Mouse (Mus musculus) cerebellum, adult 2 months (tissue): ENCODE results near the gene Cep104. TPM values are rescaled to one million over a fixed set of nuclear protein-coding genes. Genes with fewer than 3 reads are reported as not detected.

Source experiments
- DNase-seq, 2 experiments: peaks; one replicate each; pipeline ENCODE4 v3.0.0; 2021
- H3K27ac ChIP-seq: fragments of 200-500 bp; 2 replicates; pipeline ENCODE4 v1.5.1; 2012; ENCODE audit warnings: low read length, control low read depth, inconsistent platforms; ENCODE audit not compliant: insufficient read depth
- H3K27me3 ChIP-seq: fragments of 200-500 bp; 2 replicates; pipeline ENCODE4 v1.6.1; 2012; ENCODE audit warnings: inconsistent platforms, mild to moderate bottlenecking, low read length, moderate library complexity; ENCODE audit not compliant: control insufficient read depth, insufficient read depth
- H3K4me1 ChIP-seq: fragments of 200-500 bp; 2 replicates; pipeline ENCODE4 v1.6.1; 2011; ENCODE audit warnings: low read length; ENCODE audit not compliant: control insufficient read depth, insufficient read depth
- H3K4me3 ChIP-seq: fragments of 200-500 bp; replicated peaks from 2 replicates; pipeline ENCODE3; 2011; ENCODE audit warnings: mild to moderate bottlenecking, low read depth, low read length, control low read depth; ENCODE audit not compliant: insufficient read depth
- CTCF ChIP-seq: fragments of 200-500 bp; IDR thresholded peaks from 2 replicates; pipeline ENCODE4 v1.5.1; 2011; ENCODE audit warnings: low read depth, mild to moderate bottlenecking, control low read depth, low read length, moderate library complexity, borderline replicate concordance; ENCODE audit not compliant: insufficient read depth
- POLR2A ChIP-seq: fragments of 200-500 bp; IDR thresholded peaks from 2 replicates; pipeline ENCODE4 v1.6.1; 2011; ENCODE audit warnings: low read length, control low read depth, borderline replicate concordance; ENCODE audit not compliant: insufficient read depth
- WGBS: fragments of 180-500 bp; shearing (Covaris S2); methylation state at CpG from one replicate; pipeline ENCODE4 v1.1.7; 2018; 5-methylcytosine and 5-hydroxymethylcytosine counted together
- polyA plus RNA-seq: library from polyadenylated mRNA; depleted of rRNA; stranded (reverse); fragments of >200 nt; gene quantifications from 2 replicates; pipeline ENCODE4 v1.2.3, GENCODE M21; 2012

The Cep104 gene
- polyA plus RNA-seq, 1 experiment = 23.9 TPM

DNA sequence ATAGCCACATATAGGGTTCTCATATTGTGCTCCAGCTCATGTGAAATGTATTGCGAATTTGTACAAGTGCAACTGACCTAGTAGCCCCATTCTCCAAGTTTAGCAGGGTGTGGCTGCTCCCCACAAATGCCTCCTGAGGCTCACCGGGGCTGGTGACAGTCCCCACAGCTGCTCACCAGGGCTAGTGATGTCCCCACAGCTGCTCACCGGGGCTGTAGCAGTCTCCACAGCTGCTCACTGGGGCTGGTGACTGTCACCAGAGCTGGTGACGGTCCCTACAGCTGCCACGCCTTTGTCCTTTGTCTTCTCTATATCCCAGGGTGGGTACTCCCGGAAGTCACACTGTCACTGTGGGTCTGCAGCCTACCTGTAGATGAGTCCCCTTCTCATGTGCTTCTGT is 31.3 kb downstream of the Cep104 start:
- no peak overlapping the region for H3K27ac ChIP-seq
- TF ChIP-seq POLR2A = no peak
- no peak for TF ChIP-seq CTCF
- H3K27me3 ChIP-seq = no peaks in the 10 kb centered on the region
- H3K4me1 ChIP-seq = no peaks in the 10 kb centered on the region
- DNase-seq = no peak
- H3K4me3 ChIP-seq = no peak overlapping the region
- 89% methylated on average over 6 of the region's 6 CpGs for WGBS

GRCm38 (mm10) chr4:154007759-154008158 is 32.8 kb downstream of the Cep104 start:
- Histone ChIP-seq H3K27me3 (no peaks in the 10 kb centered on the region), H3K4me1 (peaks cover 1% of the 10 kb centered on the region), H3K4me3 (no peak overlapping the region), H3K27ac (no peak overlapping the region)
- 70% methylated on average over 4 of the region's 4 CpGs for WGBS
- TF ChIP-seq POLR2A (no peak), CTCF (no peak)
- DNase-seq = no peak

- no peak for DNase-seq
- peaks cover 24% of the 10 kb centered on the region for H3K4me1 ChIP-seq
- WGBS = 26% methylated on average over 13 of the region's 13 CpGs
- H3K27me3 ChIP-seq = no peaks in the 10 kb centered on the region
- TF ChIP-seq CTCF (no peak), POLR2A (no peak)
- peak overlapping the region; percentile 60 for H3K4me3 ChIP-seq
- peak overlapping the region; percentile 5 for H3K27ac ChIP-seq
Measured at GRCm38 (mm10) chr4:154010907-154011645, 36.1 kb downstream of the Cep104 start.

GRCm38 (mm10) chr4:154011646-154012089 is 36.7 kb downstream of the Cep104 start, which contains the start of gene Lrrc47:
Gene Lrrc47, plus strand, starts transcription at chr4:154011731.
- peak within 1 kb of the TSS; percentile 60 for H3K4me3 ChIP-seq
- TF ChIP-seq POLR2A (peak; percentile 76), CTCF (no peak)
- H3K27me3 ChIP-seq = no peaks in the 10 kb centered on the region
- peaks cover 24% of the 10 kb centered on the region for H3K4me1 ChIP-seq
- H3K27ac ChIP-seq = peak within 1 kb of the TSS; percentile 5
- WGBS = 2% methylated on average over 56 of the region's 59 CpGs
- peak; percentile 88 to 91 for DNase-seq

DNA sequence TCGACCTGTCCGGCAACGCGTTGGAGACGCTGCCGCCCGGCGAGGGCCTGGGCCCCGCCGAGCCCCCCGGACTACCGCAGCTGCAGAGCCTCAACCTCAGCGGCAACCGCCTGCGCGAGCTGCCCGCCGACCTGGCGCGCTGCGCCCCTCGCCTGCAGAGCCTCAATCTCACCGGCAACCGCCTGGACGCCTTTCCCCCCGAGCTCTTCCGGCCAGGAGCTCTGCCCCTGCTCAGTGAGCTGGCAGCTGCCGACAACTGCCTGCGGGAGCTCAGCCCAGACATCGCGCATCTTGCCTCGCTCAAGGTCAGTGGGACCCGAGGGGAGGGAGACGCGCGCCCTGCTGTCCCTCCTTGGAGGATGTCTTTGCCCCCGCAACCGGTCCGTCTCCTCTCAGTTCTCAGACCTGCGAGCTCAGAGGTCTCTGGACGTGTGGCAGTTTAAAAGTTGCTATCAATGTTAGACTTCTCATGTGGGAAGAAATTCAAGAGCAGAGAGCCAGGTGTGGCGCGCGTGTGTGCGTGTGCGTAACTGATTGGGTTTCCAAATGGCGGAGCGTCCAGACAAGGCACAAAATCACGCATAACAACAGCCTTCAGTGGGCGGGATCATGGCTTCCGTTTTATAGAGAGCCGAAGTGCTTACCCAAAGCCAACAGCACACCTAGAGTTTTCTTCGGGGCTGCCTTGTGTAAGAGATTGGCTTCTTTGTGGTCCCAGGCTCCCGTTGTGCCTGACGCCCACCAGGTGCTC is 37.3 kb downstream of the Cep104 start:
- WGBS = under 1% methylated on average over 52 of the region's 55 CpGs
- Histone ChIP-seq H3K4me1 (peaks cover 24% of the 10 kb centered on the region), H3K27ac (no peak overlapping the region), H3K4me3 (peak overlapping the region; percentile 60), H3K27me3 (no peaks in the 10 kb centered on the region)
- TF ChIP-seq POLR2A (no peak), CTCF (no peak)
- no peak for DNase-seq

DNA sequence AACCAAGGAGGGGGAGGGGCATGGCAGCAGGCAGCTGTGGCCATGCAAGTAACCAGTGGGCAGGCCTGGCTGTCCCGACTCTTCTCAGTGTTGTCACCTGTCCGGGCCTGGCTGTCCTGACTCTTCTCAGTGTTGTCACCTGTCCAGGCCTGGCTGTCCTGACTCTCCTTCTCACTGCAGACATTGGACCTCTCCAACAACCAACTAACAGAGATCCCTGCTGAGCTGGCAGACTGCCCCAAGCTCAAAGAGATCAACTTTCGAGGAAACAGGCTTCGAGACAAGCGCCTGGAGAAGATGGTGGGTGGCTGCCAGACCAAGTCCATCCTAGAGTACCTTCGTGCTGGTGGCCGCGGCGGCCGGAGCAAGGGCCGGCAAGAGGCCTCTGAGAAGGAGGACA is 40.5 kb downstream of the Cep104 start:
- DNase-seq = peak in 1 of 2 experiments; percentile 32
- H3K27me3 ChIP-seq = no peaks in the 10 kb centered on the region
- H3K4me3 ChIP-seq = no peak overlapping the region
- H3K27ac ChIP-seq = no peak overlapping the region
- peaks cover 24% of the 10 kb centered on the region for H3K4me1 ChIP-seq
- TF ChIP-seq CTCF (no peak), POLR2A (no peak)
- WGBS = 43% methylated on average over 11 of the region's 11 CpGs

DNA sequence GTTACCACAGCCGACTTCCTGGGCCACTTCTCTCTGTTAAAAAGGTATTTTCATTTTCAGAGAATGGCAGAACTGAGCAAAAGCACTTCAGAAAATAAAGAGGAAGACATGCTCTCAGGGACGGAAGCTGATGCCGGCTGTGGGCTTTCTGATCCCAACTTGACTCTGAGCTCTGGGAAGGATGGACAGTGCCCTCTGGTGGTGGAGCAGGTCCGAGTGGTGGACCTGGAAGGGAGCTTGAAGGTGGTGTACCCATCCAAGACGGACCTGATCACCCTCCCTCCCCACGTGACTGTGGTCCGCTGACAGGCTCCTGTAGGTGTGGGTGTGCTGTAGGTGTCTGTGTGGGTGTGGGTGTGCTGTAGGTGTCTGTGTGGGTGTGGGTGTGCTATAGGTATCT is 44.6 kb downstream of the Cep104 start:
- no peak for DNase-seq
- no peaks in the 10 kb centered on the region for H3K27me3 ChIP-seq
- H3K4me1 ChIP-seq = peaks cover 7% of the 10 kb centered on the region; the same call in 1 of the 2 replicates
- H3K4me3 ChIP-seq = no peak overlapping the region
- WGBS = 61% methylated on average over 7 of the region's 7 CpGs
- TF ChIP-seq POLR2A (no peak), CTCF (peak; percentile 51; the same call in 1 of the 2 replicates)
- no peak overlapping the region for H3K27ac ChIP-seq

DNA sequence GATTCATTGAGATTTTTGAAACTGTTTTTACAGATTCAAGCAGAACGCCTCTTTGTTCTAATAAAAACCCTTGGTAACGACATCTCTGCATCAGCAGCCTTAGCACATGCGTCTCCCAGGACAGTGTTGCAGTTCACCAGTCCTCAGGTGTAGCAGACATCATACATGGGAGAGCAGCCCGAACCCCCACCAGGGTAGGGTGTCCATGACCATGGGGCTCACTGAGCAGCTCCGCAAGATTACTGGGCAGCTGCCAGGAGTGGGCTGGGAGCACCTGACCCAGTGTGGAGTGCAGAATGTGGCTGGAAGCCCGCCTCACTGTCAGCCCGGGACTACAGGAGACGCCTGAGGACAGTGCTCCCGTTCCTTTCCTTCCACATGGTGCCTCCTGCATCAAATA is 46.4 kb downstream of the Cep104 start:
- Histone ChIP-seq H3K4me3 (no peak overlapping the region), H3K4me1 (no peaks in the 10 kb centered on the region), H3K27ac (no peak overlapping the region), H3K27me3 (no peaks in the 10 kb centered on the region)
- WGBS = 75% methylated on average over 9 of the region's 9 CpGs
- TF ChIP-seq CTCF (no peak), POLR2A (no peak)
- no peak for DNase-seq
